Mouse (Mus musculus): Measurements from ENCODE around the gene St6gal1. TPM values are rescaled to one million over a fixed set of nuclear protein-coding genes. Genes with fewer than 3 reads are reported as not detected.

St6gal1 gene
- total RNA-seq, 4 experiments from 2014 or later = 14.0 to 22.7 (median 17.8) TPM

DNA sequence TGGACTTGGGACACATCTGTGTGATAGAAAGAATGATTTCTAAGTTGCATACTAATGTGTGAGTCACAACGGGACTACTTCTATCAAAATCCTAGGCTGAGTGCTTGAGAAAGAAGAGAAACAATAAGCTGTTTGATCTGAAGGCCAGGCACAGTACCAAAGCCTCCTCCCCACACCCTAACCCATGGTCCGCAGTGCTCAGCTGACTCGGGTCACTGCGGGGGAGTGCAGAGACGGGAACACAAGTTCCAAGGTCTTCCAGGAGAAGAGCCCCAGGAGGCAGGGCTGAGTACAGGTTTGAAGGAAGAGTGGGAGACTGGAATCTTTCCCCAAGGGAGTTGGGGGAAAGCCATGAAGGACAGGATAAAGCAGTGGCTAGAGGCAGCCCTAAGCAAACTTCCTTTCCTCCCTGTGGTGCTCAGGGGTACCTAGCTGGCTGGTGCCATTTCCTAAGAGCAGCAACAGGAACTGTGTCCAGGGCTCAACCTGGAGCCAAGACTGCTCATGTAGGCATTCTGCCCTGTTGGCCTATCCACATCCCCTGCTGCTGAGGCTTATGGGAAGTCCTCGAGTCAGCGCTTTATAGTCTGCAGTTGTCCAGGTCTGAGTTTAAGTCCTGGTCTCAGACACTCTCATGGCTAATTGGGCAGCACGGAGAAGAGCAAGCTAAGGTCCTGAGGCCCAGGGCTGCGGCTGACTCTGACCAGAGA, 48.1 kb downstream of the St6gal1 start:
- no peak for DNase-seq (ENCODE audit: low spot score in 2 of 2)

DNA sequence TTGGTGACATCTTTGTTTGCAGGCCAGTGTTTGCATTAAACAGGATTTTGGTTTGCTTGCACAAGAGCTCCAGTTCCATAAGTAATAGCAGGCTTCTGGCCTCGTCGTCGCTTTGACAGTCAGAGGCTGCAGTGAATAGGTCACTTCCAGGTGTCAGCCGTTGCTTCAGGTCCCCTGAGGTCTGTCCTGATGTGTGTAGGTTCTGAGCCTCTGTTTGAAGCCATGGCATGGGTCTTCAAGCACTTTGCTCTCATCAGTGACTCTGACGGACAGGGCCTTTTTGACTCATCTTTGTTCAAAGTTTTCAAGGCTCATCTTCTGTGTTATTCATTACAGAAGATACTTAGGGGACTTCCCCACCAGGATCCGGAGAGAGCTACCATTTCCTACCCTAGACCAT, 49.5 kb downstream of the St6gal1 start:
- no peak for DNase-seq (ENCODE audit: low spot score in 2 of 2)

DNA sequence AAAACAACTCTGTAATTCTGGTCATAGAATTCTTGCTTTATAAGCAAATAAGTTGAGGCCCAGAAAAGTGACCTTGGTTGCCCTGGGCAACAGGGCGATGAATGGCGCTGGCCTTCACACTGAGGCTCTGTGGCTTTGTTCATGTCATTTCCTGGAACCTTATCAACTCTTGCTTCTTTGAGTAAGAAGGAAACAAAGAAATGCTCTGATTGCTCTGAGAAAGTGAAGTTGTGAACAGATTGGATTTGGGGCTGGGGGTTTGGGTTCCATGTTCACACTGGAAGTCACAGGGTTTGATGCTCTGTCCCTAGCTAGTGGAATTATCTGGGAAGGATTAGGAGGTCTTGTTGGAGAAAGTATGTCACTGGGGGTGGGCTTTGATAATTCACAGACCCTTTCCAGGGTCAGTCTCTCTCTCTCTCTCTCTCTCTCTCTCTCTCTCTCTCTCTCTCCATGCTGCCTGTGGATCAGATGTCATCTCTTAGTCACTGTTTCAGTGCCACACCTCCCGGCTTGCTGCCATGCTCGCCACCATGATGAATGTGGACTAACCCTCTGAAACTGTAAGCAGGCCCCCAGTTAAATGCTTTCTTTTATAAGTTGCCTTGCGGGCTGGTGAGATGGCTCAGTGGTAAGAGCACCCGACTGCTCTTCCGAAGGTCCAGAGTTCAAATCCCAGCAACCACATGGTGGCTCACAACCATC, 50.2 kb downstream of the St6gal1 start:
- DNase-seq (ENCODE audit: low spot score in 2 of 2) = no peak

DNA sequence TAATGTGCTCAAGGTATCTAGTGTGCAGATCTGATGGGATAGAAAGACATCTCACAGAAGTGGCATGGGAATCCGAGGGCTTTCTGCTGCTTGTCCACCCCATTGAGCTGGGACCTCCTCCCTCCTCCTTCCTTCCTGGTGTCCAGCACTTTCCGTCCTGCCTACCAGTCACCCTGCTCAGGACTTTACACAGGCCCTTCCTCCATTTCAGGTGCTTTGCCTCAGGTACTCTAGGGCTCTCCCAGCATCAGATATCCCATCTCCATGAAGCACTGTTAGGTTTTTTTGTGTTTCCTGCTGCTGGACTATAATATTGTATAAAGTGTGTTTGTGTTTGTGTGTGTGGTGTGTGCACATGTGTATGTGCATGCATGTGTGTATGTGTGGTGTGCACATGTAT, 51.1 kb downstream of the St6gal1 start:
- DNase-seq (ENCODE audit: low spot score in 2 of 2) = no peak

DNA sequence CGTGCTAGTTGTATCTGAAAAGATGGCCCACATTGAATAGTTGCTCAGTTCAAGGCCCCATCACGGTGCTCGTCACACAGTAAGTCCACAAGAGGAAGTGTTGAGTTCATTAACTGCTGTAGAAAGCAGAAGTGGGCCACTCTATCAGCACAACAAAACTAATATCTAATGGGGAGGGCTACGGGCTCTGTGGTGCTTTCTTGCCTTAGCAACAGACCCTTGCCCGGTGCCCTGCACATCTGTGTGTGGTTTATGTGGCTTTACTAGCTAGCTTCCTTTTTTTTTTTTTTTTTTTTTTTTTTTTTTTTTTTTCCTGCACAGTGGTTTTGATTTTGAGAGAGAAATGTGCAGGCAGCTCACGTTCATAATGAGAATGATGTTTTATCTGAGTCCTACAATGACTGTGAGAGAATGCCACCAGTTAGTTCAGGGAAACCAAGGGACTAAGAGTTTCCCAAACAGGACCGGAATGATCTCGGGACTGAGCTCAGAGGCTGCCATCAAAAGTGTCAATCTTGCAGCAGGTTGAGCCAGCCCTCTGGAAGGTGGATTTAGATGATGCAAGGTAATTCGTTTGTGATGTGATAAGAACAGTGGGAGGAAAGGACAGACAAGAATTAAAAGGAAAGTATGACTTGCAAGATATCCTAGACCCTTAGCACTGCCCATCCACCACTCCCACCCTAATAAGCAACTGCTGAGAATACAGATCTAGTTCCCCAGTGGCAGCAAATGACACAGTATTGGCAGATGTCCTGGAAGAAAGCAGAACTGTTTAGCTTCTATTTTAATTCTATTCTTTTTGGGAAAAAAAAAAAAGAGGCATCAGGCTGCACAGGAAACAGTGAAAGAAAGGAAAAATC, 55.6 kb downstream of the St6gal1 start:
- no peak for DNase-seq (ENCODE audit: low spot score in 2 of 2)

DNA sequence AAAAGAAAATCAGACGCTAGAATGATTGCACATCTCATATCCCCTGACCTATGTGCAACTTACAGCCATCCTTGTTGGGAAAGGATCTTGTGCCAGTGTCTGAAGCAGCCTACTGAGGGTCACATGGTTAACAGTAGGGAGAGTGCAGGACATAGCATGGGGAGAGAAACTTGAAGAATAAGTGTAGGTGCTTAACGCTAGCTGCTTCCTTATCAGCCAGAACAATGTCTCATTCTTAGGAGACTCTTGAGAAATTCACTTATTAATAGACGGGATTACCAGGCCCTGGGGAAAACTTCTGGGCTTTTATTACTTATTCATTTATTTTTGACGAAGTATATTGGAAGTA, 56.2 kb downstream of the St6gal1 start:
- DNase-seq (ENCODE audit: low spot score in 2 of 2) = no peak

DNA sequence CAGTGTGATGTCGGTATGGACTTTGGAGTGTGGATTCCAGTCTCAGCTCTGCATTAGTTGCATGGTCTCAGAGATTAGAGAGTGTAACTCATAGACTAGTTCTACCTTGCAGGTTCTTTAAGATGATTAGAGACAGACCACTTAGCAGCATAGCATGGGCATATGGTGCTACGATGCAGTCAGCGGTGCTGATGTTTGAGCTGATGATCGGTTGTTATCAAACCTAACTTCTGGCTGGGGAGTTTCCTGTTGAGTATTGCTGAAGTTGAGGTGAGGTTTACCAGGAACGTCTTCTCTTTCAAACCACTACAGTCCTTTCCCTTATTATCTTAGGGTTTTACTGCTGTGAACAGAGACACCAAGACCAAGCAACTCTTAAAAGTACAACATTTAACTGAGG, 57.7 kb downstream of the St6gal1 start:
- no peak for DNase-seq (ENCODE audit: low spot score in 2 of 2)

DNA sequence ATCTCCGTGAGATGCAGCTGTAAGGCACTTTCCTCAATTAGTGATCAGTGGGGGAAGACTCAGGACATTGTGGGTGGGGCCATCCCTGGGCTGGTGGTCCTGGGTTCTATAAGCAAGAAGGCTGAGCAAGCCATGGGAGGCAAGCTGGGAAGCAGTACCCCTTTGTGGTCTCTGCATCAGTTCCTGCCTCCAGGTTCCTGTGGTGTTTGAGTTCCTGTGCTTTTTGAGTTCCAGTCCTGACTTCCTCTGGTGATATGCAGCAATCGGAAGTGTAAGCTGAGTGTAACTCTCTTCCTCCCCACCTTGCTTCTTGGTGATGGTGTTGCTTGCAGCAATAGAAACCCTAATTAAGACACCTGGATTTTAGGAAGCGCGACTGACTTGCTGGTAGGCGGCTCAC, 58.4 kb downstream of the St6gal1 start:
- DNase-seq (ENCODE audit: low spot score in 2 of 2) = no peak

DNA sequence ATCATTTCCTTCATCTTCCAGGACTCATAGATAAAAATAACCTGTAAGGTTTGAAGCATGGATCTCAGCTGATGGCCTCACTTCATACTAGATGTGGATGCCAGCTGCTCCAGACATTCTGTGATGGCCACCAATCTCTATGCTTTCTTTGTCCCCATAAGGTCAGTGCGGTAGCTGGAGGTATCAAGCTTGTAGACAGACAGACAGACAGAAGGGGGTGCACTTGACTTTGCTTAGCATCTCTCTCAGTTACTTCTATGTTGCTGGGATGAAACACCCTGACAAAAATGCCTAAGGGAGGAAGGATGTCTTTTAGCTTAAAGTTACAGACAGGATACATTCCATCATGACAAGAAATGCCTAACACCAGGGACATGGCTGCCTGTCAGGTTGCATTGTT, 59.1 kb downstream of the St6gal1 start:
- DNase-seq (ENCODE audit: low spot score in 2 of 2) = no peak

DNA sequence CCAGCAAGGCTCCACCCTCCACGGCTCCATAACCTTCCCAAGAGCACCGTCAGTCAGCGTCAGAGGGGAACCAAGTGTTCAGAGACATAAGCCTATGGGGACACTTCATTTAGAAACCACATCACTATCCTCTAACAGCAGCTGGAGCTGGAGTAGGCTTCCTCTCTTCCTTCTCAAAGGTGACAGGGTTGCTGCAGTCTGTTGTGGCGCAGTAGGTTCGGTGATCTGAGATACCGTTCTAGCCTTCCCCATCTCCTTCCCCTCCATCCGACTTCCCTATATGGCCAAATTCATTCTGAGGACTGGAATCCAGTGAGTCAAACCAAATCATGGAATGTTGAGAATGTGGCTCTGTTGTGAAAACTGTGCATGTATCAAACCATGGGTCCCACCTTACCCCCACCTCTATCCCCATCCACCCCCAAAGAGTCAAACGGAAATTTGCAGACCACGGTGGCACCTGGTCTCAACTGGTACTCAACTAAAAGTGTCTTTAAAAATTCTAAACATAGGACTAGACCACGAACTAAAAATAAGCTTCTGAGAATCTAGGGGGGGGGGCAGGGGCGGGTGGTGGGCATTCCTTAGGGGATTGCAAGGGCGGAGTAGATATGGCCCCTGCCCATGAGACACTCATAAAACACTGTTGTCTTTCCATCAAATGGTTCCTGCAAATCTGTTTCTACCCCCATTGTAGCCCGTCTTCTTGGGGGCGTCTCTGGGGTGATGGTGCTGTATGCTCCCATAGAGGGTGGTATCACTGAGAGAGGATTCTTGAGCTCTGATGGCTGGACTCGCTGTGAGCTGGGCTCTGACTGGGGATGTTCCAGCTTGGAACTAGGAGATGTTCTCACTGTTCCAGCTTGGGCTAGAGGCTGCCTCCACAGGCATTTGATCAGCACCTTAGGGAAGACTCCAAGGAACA, 60.2 kb downstream of the St6gal1 start:
- DNase-seq (ENCODE audit: low spot score in 2 of 2) = no peak

DNA sequence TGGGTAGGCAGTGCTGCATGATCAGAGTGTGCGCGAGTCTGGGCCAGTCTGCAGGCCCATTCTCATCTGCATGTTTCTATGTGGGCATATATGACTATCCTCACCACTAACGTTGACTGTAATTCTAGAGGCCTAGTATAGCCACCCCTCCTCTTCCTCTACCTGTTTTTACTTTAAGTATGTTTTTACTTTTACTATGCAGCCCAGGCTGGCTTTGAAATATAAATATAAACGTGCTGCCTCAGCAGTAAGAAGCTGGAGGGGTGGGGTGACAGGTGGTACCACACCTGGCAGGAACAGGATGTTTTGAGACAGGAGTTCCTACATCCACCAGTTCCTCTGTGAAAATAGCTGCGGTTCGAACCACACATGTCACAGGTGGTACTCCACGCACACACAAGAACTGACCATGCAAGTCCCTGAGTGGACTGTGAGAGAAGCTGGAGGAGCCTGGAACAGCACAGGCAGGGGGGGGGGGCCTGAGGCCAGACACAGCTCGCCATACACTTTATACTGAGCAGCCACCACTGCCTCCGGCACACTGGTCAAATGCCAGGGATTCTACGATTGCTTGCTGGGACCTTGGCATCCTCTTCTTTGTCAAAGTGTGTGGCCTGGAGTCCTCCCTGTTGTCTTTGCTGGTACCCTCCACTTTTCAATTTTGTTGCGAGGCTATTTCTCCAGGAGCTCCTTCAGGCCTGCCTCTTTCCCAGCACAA, 62.0 kb downstream of the St6gal1 start:
- no peak for DNase-seq (ENCODE audit: low spot score in 2 of 2)

DNA sequence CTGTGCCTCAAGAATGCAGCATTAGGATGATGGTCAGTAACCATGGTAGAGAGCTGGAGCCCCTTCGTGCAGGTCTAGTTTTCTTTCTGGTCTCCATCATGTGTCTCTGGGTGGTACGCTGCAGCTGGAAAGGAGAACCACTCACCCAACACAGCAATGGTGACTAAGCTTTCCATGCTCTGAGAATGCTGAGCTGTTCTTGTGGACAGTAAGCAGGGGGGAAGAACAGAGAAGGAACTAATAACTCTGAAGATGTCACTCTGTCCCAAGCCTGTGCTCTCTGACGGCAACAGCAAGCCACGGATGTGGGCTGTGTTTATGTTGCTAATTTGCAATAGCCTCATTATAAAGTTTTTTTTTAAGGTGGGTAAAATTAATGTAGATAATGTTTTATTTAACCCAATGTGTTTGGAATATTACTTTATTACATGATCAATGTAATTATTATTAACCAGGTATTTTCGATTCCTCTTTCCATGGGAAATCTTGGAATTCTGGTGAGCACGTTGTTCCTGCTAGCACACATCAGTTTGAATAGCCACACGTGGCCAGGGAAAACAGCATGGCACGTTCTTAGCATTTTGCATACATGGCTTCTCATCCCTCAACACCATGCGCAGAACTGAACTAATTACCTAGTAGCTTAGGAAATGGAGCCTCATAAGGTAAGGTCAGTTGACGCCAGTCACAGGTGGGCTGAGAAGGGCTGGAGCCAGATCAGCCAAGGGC, 62.9 kb downstream of the St6gal1 start:
- no peak for DNase-seq (ENCODE audit: low spot score in 2 of 2)

DNA sequence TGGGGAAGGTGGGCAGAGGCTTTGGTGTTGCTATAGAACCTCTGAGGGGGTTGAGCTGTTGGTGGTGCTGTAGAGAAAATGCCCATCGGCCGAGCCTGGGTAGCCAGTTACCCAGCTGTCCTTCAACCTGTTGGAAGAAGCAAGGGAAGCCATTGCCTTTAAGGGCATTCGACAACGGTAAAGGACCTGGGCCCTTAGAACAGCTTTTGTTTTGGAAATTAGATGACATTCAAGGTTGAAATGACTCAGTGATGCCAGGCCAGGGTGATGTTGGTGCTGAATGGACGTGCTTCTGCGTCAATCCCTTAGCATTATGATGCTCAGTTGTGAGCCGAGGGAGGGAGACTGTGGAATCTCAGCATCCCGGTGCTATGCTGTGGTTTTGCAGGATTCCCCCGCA, 63.6 kb downstream of the St6gal1 start:
- DNase-seq (ENCODE audit: low spot score in 2 of 2) = no peak

DNA sequence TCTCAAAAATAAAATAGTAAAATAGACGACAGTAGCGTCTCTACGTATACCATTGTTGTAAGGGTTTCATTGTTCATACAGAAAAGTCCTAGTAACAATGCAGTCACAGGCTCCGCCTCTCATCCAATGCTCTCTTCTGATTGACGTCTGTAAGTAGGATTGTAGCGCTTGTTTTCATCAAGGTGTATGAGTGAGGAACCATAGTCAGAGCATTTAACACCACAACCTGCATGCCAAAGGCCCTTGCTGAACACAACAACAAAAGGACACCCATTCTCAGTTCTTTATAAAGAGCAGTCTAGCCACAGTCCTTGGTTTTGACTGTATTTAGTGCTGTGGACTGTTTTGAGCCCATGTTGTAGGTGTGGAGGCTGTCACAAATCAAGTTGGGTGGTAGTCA, 64.9 kb downstream of the St6gal1 start:
- DNase-seq (ENCODE audit: low spot score in 2 of 2) = no peak

DNA sequence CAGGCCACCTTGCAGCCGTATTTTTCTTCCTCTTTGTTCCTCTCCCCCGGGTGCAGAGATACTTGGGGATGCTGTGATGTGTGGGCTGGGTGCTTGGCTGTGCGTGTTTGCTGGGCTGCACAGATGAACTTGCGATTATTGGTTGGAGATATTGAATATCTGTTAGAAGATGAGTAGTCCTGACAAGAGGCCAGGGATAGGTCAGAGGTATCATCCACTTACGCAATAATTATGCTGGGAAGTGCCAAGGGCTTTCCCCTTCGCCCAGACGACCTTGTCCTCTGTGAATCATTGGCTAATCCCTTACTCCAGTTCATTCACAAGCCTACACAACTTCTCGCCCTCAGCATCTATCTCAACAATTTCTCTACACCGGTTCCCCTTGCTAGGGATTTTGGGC, 65.6 kb downstream of the St6gal1 start:
- DNase-seq (ENCODE audit: low spot score in 2 of 2) = no peak

DNA sequence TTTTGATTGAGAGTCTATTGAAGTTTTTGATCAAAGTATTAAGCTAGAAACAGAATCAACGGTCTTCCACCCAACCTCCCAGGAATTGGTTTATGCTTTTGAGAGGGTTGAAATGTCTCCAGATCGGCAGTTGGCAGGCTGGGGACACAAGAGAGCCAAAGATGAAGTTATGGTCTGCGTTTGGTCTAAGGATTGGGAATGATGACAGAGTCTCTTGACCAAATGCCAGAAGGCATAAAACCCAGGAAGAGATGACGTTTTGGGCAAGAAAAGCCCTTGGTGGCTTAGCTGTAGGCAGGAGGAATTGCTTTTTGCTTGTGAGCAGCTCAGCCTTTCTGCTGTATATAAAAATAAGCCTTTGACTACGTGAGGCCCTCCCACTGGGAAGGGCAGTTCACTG, 67.0 kb downstream of the St6gal1 start:
- DNase-seq (ENCODE audit: low spot score in 2 of 2) = no peak

DNA sequence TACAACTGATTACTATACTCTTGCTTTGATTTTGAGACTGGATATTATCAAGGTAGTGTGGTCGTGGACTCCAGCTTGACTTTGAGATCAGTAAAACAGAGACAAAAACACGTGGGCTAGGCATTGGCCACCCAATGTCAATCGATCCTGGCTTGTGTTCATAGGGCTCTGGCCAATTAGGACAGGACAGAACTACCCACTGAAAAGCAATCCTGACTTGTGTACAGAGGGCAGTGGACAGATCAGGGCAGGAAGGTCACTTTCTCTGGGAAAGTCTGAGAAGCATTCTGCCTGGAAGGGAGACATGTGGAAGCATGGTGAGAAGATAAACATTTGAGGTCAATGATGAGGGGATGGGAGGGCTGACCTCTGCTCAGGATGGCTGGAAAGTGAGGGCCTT, 69.7 kb downstream of the St6gal1 start:
- no peak for DNase-seq (ENCODE audit: low spot score in 2 of 2)

DNA sequence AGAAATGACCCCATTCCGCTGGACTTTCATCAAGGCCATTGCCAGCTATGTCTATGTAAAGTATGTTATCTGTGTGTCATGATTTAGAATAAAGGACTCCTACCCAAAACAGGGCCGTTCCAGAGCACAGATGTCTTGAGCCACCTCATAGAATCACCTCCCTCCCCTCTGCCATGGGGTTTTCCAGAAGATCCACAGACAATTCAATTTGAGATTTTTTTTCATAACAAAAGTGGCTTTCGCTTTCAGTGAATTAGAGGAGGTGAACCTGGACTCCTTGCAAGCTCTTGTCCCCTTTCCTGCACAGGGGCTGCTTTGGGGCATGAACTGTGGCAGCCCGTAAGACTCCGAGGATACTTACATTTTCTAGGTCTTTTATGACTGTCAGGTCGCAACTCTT, 70.2 kb downstream of the St6gal1 start:
- no peak for DNase-seq (ENCODE audit: low spot score in 2 of 2)

DNA sequence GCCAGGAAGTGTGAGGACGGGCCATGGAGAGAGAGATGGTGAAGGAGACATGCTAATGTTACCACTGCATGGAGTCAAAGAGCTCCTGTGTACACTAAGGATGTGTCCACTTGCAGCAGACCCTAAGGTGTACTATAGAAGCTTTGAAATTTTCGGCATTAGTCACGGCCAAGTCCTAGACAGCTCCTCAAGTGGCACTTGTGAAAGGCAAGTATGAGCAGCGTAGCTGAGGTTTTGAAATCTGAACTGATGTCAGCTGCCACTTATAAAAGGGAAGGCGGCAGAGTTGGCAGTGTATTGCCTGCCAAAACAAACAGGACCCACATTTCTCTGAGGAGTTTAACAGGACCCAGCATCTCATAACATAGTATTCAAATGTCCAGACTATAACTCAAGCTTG, 71.2 kb downstream of the St6gal1 start:
- DNase-seq (ENCODE audit: low spot score in 2 of 2) = no peak

DNA sequence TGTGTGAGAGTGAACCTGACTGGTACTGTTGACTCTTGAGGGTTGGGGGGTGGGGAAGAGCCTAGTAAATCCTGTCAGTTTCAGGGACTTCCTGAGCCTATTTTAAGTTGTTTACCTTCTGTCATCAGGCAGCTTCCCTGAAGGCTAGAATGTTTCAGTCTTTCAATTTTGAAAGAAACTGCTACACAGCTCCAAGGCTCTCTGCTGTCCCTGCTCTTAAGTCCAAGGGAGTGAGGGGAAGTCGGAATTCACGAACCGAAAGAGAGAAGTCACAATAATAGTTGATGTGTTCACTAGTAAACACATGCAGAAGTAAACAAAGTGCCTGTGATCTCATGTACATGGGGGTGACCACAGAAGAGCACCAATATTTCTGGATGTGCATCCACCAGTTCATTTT, 72.2 kb downstream of the St6gal1 start:
- DNase-seq (ENCODE audit: low spot score in 2 of 2) = no peak

All from layer of hippocampus, adult 8-10 months (tissue).